Mouse (Mus musculus): ENCODE results near the gene Cldnd2. TPM values are rescaled to one million over a fixed set of nuclear protein-coding genes. Genes with fewer than 3 reads are reported as not detected.

Cldnd2 gene
- polyA plus RNA-seq, 1 experiment from 2014 or later, result 0.23 TPM

GRCm38 (mm10) chr7:43476376-43476775 is 35.8 kb downstream of the Cldnd2 start:
- Histone ChIP-seq H3K4me1 (replicated peaks) (no peaks in the 10 kb centered on the region), H3K36me3 (no peaks in the 10 kb centered on the region), H3K27me3 (replicated peaks) (peaks cover 36% of the 10 kb centered on the region), H3K4me3 (replicated peaks) (no peak overlapping the region), H3K9ac (0 out of 2 replicates have a peak overlapping the region, but pooled peaks have one; percentile 5), H3K4me2 (replicated peaks) (no peak overlapping the region), H3K9me3 (no peaks in the 10 kb centered on the region), H3K27ac (no peak overlapping the region)
- WGBS, result 10% methylated on average over 13 of the region's 13 CpGs
- 0 out of 2 replicates have a peak, but pooled peaks have one; percentile 4 for ATAC-seq

DNA sequence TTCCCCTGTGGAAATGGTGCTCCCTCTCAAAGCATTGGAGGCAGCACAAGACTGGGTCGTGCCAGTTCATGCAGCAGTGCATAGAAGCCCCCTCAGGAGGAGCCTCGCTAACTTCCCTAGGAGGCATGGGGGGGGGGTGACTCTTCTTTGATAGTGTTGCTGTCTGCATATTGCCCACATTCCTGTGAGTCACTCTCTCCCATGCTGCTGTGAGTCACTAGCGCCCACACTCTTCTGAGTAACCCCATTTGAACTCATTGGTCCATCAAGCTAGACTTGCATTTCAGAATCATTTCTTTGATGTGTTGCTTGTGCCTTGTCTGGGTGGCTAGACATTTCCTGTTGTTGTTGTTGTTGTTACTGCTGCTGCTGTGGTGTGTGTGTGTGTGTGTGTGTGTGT is 40.6 kb downstream of the Cldnd2 start:
- Histone ChIP-seq H3K4me1 (replicated peaks) (peaks cover 3% of the 10 kb centered on the region; the same call in 1 of the 2 replicates), H3K4me3 (replicated peaks) (no peak overlapping the region), H3K36me3 (no peaks in the 10 kb centered on the region), H3K4me2 (replicated peaks) (no peak overlapping the region), H3K9ac (no peak overlapping the region), H3K27ac (no peak overlapping the region), H3K27me3 (replicated peaks) (peaks cover 21% of the 10 kb centered on the region), H3K9me3 (no peaks in the 10 kb centered on the region)
- ATAC-seq, result no peak
- WGBS, result 58% methylated on average over 3 of the region's 3 CpGs

- no peak overlapping the region for H3K4me2 ChIP-seq (replicated peaks)
- no peaks in the 10 kb centered on the region for H3K9me3 ChIP-seq
- 54% methylated on average over 8 of the region's 8 CpGs for WGBS
- no peak overlapping the region for H3K9ac ChIP-seq
- H3K27me3 ChIP-seq (replicated peaks), result peaks cover 11% of the 10 kb centered on the region
- no peaks in the 10 kb centered on the region for H3K36me3 ChIP-seq
- peaks cover 3% of the 10 kb centered on the region; the same call in 1 of the 2 replicates for H3K4me1 ChIP-seq (replicated peaks)
- no peak overlapping the region for H3K27ac ChIP-seq
- ATAC-seq, result 0 out of 2 replicates have a peak, but pooled peaks have one; percentile 23
- H3K4me3 ChIP-seq (replicated peaks), result no peak overlapping the region
These were observed 41.6 kb downstream of the Cldnd2 start for GRCm38 (mm10) chr7:43482090-43482716.

GRCm38 (mm10) chr7:43483236-43483635 is 42.7 kb downstream of the Cldnd2 start:
- Histone ChIP-seq H3K36me3 (no peaks in the 10 kb centered on the region), H3K27ac (no peak overlapping the region), H3K4me2 (replicated peaks) (no peak overlapping the region), H3K4me3 (replicated peaks) (no peak overlapping the region), H3K27me3 (replicated peaks) (0 out of 2 replicates have a peak, but pooled peaks cover 5% of the 10 kb centered on the region), H3K9ac (no peak overlapping the region), H3K4me1 (replicated peaks) (peaks cover 3% of the 10 kb centered on the region; the same call in 1 of the 2 replicates), H3K9me3 (no peaks in the 10 kb centered on the region)
- 5% methylated on average over 10 of the region's 10 CpGs for WGBS
- ATAC-seq, result no peak

GRCm38 (mm10) chr7:43488646-43489045 is 48.1 kb downstream of the Cldnd2 start:
- Histone ChIP-seq H3K9ac (no peak overlapping the region), H3K27me3 (replicated peaks) (peaks cover 17% of the 10 kb centered on the region), H3K9me3 (no peaks in the 10 kb centered on the region), H3K4me1 (replicated peaks) (no peaks in the 10 kb centered on the region), H3K36me3 (no peaks in the 10 kb centered on the region), H3K4me3 (replicated peaks) (no peak overlapping the region), H3K27ac (no peak overlapping the region), H3K4me2 (replicated peaks) (no peak overlapping the region; the same call in 1 of the 2 replicates)
- ATAC-seq, result no peak
- WGBS, result 40% methylated on average over 5 of the region's 5 CpGs

- H3K27me3 ChIP-seq (replicated peaks), result peaks cover 17% of the 10 kb centered on the region
- peak; percentile 73; the same call in 1 of the 2 replicates for ATAC-seq
- peak within 1 kb of the TSS; percentile 36 for H3K9ac ChIP-seq
These were observed 49.1 kb downstream of the Cldnd2 start, which contains the start of gene Iglon5 for GRCm38 (mm10) chr7:43489631-43490125. Gene Iglon5 (minus strand): TSS chr7:43490075.

GRCm38 (mm10) chr7:43490182-43490584 is 49.6 kb downstream of the Cldnd2 start:
- Histone ChIP-seq H3K36me3 (no peaks in the 10 kb centered on the region), H3K9me3 (no peaks in the 10 kb centered on the region), H3K4me2 (replicated peaks) (peak overlapping the region; percentile 68), H3K27ac (no peak overlapping the region), H3K9ac (peak overlapping the region; percentile 36; the same call in 1 of the 2 replicates), H3K4me1 (replicated peaks) (no peaks in the 10 kb centered on the region), H3K27me3 (replicated peaks) (peaks cover 21% of the 10 kb centered on the region), H3K4me3 (replicated peaks) (peak overlapping the region; percentile 40)
- peak; percentile 91 for ATAC-seq
- under 1% methylated on average over 7 of the region's 13 CpGs for WGBS

More at GRCm38 (mm10) chr7:43489631-43490125, 49.1 kb downstream of the Cldnd2 start, which contains the start of gene Iglon5:
- H3K27ac ChIP-seq, result no peak within 1 kb of the TSS
- 1% methylated on average over 23 of the region's 41 CpGs for WGBS
- no peaks in the 10 kb centered on the region for H3K9me3 ChIP-seq
- H3K4me3 ChIP-seq (replicated peaks), result peak within 1 kb of the TSS; percentile 40
- H3K4me1 ChIP-seq (replicated peaks), result no peaks in the 10 kb centered on the region
- H3K4me2 ChIP-seq (replicated peaks), result peak within 1 kb of the TSS; percentile 68
- H3K36me3 ChIP-seq, result no peaks in the 10 kb centered on the region

GRCm38 (mm10) chr7:43490861-43491260 is 50.3 kb downstream of the Cldnd2 start:
- no peaks in the 10 kb centered on the region for H3K9me3 ChIP-seq
- H3K4me1 ChIP-seq (replicated peaks), result no peaks in the 10 kb centered on the region
- no peak overlapping the region for H3K27ac ChIP-seq
- WGBS, result 57% methylated on average over 9 of the region's 9 CpGs
- H3K27me3 ChIP-seq (replicated peaks), result peaks cover 24% of the 10 kb centered on the region
- H3K4me2 ChIP-seq (replicated peaks), result no peak overlapping the region
- no peak for ATAC-seq
- H3K36me3 ChIP-seq, result no peaks in the 10 kb centered on the region
- no peak overlapping the region for H3K4me3 ChIP-seq (replicated peaks)
- no peak overlapping the region for H3K9ac ChIP-seq

Other genes with a start within 250 kb of the Cldnd2 start
- 8.6 and 10.7 TPM in 2 replicates for gene Zfp715, start 127.5 kb upstream of the Cldnd2 start, polyA plus RNA-seq (2015; fragmentation: Nextera tagmentation; extraction: Ambion mirVana)
- 0.24 and 0.32 TPM in 2 replicates for gene Siglecf, start 89.4 kb upstream of the Cldnd2 start, polyA plus RNA-seq (2015; fragmentation: Nextera tagmentation; extraction: Ambion mirVana)
- gene Siglecg, start 32.6 kb upstream of the Cldnd2 start, polyA plus RNA-seq (2015; fragmentation: Nextera tagmentation; extraction: Ambion mirVana), result 0.28 and 0.30 TPM in 2 replicates
- gene Lim2, start 13.1 kb upstream of the Cldnd2 start, polyA plus RNA-seq (2015; fragmentation: Nextera tagmentation; extraction: Ambion mirVana), result 0.97 and 1.2 TPM in 2 replicates
- gene Nkg7, start 3.7 kb upstream of the Cldnd2 start, polyA plus RNA-seq (2015; fragmentation: Nextera tagmentation; extraction: Ambion mirVana), result 2.3 and 3.6 TPM in 2 replicates
- 429 and 478 TPM in 2 replicates for gene Etfb, start 3.3 kb downstream of the Cldnd2 start, polyA plus RNA-seq (2015; fragmentation: Nextera tagmentation; extraction: Ambion mirVana)
- 0.40 and 0.52 TPM in 2 replicates for gene Gm45233, start 3.3 kb downstream of the Cldnd2 start, polyA plus RNA-seq (2015; fragmentation: Nextera tagmentation; extraction: Ambion mirVana)
- 2.4 and 4.1 TPM in 2 replicates for gene Vsig10l, start 22.4 kb downstream of the Cldnd2 start, polyA plus RNA-seq (2015; fragmentation: Nextera tagmentation; extraction: Ambion mirVana)
- 0.38 and 0.56 TPM in 2 replicates for gene Iglon5, start 49.3 kb downstream of the Cldnd2 start, polyA plus RNA-seq (2015; fragmentation: Nextera tagmentation; extraction: Ambion mirVana)
- gene 4931406B18Rik, start 65.2 kb downstream of the Cldnd2 start, polyA plus RNA-seq (2015; fragmentation: Nextera tagmentation; extraction: Ambion mirVana), result not detected in 2 replicates
- gene Cd33, start 103.6 kb downstream of the Cldnd2 start, polyA plus RNA-seq (2015; fragmentation: Nextera tagmentation; extraction: Ambion mirVana), result 1.8 and 1.9 TPM in 2 replicates
- gene Zfp658, start 121.5 kb downstream of the Cldnd2 start, polyA plus RNA-seq (2015; fragmentation: Nextera tagmentation; extraction: Ambion mirVana), result 2.7 and 2.8 TPM in 2 replicates
- gene Zfp719, start 138.8 kb downstream of the Cldnd2 start, polyA plus RNA-seq (2015; fragmentation: Nextera tagmentation; extraction: Ambion mirVana), result 8.7 and 10.1 TPM in 2 replicates
- gene Zfp819, start 166.4 kb downstream of the Cldnd2 start, polyA plus RNA-seq (2015; fragmentation: Nextera tagmentation; extraction: Ambion mirVana), result 0.09 TPM in 2 replicates
- gene Ceacam18, start 193.9 kb downstream of the Cldnd2 start, polyA plus RNA-seq (2015; fragmentation: Nextera tagmentation; extraction: Ambion mirVana), result 4.7 and 5.2 TPM in 2 replicates
- 1.6 and 1.8 TPM in 2 replicates for gene Siglece, start 219.4 kb downstream of the Cldnd2 start, polyA plus RNA-seq (2015; fragmentation: Nextera tagmentation; extraction: Ambion mirVana)
- 12.7 and 12.8 TPM in 2 replicates for gene Ctu1, start 231.2 kb downstream of the Cldnd2 start, polyA plus RNA-seq (2015; fragmentation: Nextera tagmentation; extraction: Ambion mirVana)
- 0.15 TPM in 1 of 2 replicates, not detected in the other for gene Klk14, start 249.6 kb downstream of the Cldnd2 start, polyA plus RNA-seq (2015; fragmentation: Nextera tagmentation; extraction: Ambion mirVana)

All from intestine, embryonic 15.5 days (tissue).